Mouse (Mus musculus) forebrain, embryonic 15.5 days (tissue): ENCODE data around the gene Pde3a. TPM values are rescaled to one million over a fixed set of nuclear protein-coding genes. Genes with fewer than 3 reads are reported as not detected.
"Not testable (repeated sequence)": the region's sequence is repeated elsewhere in the genome, so short reads cannot be mapped to it uniquely, and the experiment has no call there.

Experiments used
- ATAC-seq: fragments of 200-750 bp; cut with Nextera tagmentation; replicated peaks from 2 replicates; pipeline ENCODE4 v1.8.0; 2017; ENCODE audit warnings: mild to moderate bottlenecking, moderate TSS enrichment, moderate library complexity
- H3K27ac ChIP-seq: fragments of 300-500 bp; sonication (generic); replicated peaks from 2 replicates; pipeline ENCODE4 v1.5.1; 2015; ENCODE audit warnings: mild to moderate bottlenecking, inconsistent platforms
- H3K27me3 ChIP-seq: fragments of 300-500 bp; sonication (generic); 2 replicates; pipeline ENCODE4 v1.6.1; 2015; ENCODE audit warnings: inconsistent platforms
- H3K36me3 ChIP-seq: fragments of 300-500 bp; sonication (generic); 2 replicates; pipeline ENCODE4 v1.6.1; 2015; ENCODE audit warnings: mild to moderate bottlenecking, inconsistent platforms
- H3K4me1 ChIP-seq: fragments of 300-500 bp; sonication (generic); 2 replicates; pipeline ENCODE4 v1.6.1; 2015; ENCODE audit warnings: inconsistent platforms
- H3K4me2 ChIP-seq: fragments of 300-500 bp; sonication (generic); replicated peaks from 2 replicates; pipeline ENCODE4 v1.6.1; 2015; ENCODE audit warnings: mild to moderate bottlenecking, inconsistent platforms
- H3K4me3 ChIP-seq: fragments of 300-500 bp; sonication (generic); 2 replicates; pipeline ENCODE4 v1.5.1; 2015; ENCODE audit warnings: mild to moderate bottlenecking, inconsistent platforms
- H3K9ac ChIP-seq: fragments of 300-500 bp; sonication (generic); replicated peaks from 2 replicates; pipeline ENCODE4 v1.6.1; 2015; ENCODE audit warnings: mild to moderate bottlenecking, inconsistent platforms
- H3K9me3 ChIP-seq: fragments of 300-500 bp; sonication (generic); 2 replicates; pipeline ENCODE4 v1.6.1; 2016; ENCODE audit warnings: inconsistent platforms
- WGBS: fragments of 180-500 bp; shearing (Covaris S2); methylation state at CpG from one replicate; pipeline ENCODE4 v1.1.7; 2015; ENCODE audit warnings: mixed read lengths; 5-methylcytosine and 5-hydroxymethylcytosine counted together
- polyA plus RNA-seq: library from polyadenylated mRNA; unstranded; fragments of >200 nt; fragmentation: Nextera tagmentation; extraction: Ambion mirVana; gene quantifications from 2 replicates; pipeline ENCODE4 v1.2.1, GENCODE M21; 2015

The Pde3a gene
- polyA plus RNA-seq, 1 experiment from 2014 or later = 1.7 TPM

DNA sequence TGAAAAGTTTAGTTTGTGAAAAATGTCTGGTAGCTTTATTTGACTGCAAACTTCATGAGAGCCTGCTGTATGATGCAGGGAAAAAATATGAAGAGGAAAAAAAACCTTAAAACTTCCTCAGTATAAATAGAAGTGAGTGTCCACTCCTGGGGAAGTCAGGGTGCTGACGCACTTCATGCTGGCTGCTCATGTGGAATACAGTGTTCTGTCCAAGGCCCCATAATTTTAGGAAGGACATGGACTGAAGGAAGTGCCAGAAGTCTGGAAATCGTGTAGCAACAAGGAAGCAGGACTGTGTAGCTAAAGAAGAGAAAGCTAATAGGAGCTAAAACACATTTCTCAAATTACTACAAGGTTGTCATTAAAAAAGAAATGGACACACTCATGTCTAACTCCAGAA is 59.4 kb downstream of the Pde3a start:
- Histone ChIP-seq H3K9ac (no peak overlapping the region), H3K4me3 (no peak overlapping the region), H3K27ac (no peak overlapping the region), H3K4me2 (no peak overlapping the region), H3K27me3 (no peaks in the 10 kb centered on the region), H3K4me1 (no peaks in the 10 kb centered on the region), H3K36me3 (no peaks in the 10 kb centered on the region), H3K9me3 (no peaks in the 10 kb centered on the region)
- 83% methylated on average over 2 of the region's 2 CpGs for WGBS
- no peak for ATAC-seq

DNA sequence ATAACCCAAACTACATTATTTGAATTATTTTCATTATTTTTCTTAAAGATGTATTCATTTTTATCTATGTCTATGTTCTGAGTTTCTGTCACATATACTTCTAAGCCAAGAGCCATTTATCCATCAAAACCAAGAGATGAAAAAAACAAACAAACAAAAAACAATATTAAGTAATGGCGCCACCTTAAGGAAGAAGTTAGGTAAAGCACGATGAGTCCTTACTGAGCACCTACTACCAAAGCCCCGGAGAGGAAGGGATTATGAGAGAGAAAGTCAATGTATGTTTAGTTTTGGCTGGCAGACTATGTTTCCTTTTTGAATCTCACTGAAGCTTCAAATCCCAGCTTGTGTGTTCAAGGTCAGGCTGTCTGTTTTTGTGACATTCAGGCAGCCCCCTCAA is 60.8 kb downstream of the Pde3a start:
- Histone ChIP-seq H3K9me3 (no peaks in the 10 kb centered on the region), H3K4me2 (no peak overlapping the region), H3K27me3 (no peaks in the 10 kb centered on the region), H3K9ac (no peak overlapping the region), H3K4me1 (no peaks in the 10 kb centered on the region), H3K27ac (no peak overlapping the region), H3K4me3 (no peak overlapping the region), H3K36me3 (no peaks in the 10 kb centered on the region)
- ATAC-seq = no peak
- WGBS = 30% methylated on average over 3 of the region's 3 CpGs

- H3K4me1 ChIP-seq = no peaks in the 10 kb centered on the region
- H3K27ac ChIP-seq = no peak overlapping the region
- no peak for ATAC-seq
- H3K9ac ChIP-seq = no peak overlapping the region
- WGBS = 63% methylated on average over 6 of the region's 6 CpGs
- no peaks in the 10 kb centered on the region for H3K36me3 ChIP-seq
- no peak overlapping the region for H3K4me3 ChIP-seq
- H3K4me2 ChIP-seq = no peak overlapping the region
- H3K27me3 ChIP-seq = no peaks in the 10 kb centered on the region
- no peaks in the 10 kb centered on the region for H3K9me3 ChIP-seq
These were observed 61.3 kb downstream of the Pde3a start for GRCm38 (mm10) chr6:141310351-141310750.

- ATAC-seq = no peak
- Histone ChIP-seq H3K27ac (no peak overlapping the region), H3K4me1 (no peaks in the 10 kb centered on the region), H3K36me3 (no peaks in the 10 kb centered on the region), H3K4me3 (no peak overlapping the region), H3K9ac (no peak overlapping the region), H3K4me2 (no peak overlapping the region), H3K27me3 (no peaks in the 10 kb centered on the region), H3K9me3 (no peaks in the 10 kb centered on the region)
- WGBS = 91% methylated on average over 6 of the region's 6 CpGs
These were observed 62.5 kb downstream of the Pde3a start for GRCm38 (mm10) chr6:141311615-141312014.

- Histone ChIP-seq H3K4me3 (no peak overlapping the region), H3K4me2 (no peak overlapping the region), H3K4me1 (no peaks in the 10 kb centered on the region), H3K27ac (no peak overlapping the region), H3K9ac (no peak overlapping the region), H3K27me3 (no peaks in the 10 kb centered on the region), H3K9me3 (no peaks in the 10 kb centered on the region), H3K36me3 (no peaks in the 10 kb centered on the region)
- no peak for ATAC-seq
- 84% methylated on average over 4 of the region's 4 CpGs for WGBS
These were observed 64.0 kb downstream of the Pde3a start for GRCm38 (mm10) chr6:141313112-141313511.

DNA sequence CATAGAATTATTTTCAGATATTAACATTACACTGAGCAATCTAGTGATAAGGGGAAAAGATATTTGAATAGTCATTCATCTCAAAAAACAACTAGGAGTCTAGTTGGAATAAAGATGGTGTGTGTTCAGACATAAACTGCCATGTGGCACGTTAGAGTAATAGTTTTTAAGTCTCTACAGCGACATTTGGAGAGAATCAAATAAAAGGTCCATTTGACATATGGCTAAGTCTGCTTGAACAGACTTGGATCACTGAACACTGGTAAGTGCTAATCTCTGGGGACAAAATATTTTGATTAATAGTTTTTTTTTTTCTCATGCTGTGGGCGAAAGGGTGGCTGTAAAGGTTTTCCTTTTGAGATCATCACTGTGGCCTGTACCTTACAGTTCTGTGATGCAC is 69.4 kb downstream of the Pde3a start:
- Histone ChIP-seq H3K9ac (no peak overlapping the region), H3K4me3 (no peak overlapping the region), H3K36me3 (no peaks in the 10 kb centered on the region), H3K9me3 (no peaks in the 10 kb centered on the region), H3K27me3 (no peaks in the 10 kb centered on the region), H3K4me1 (no peaks in the 10 kb centered on the region), H3K4me2 (no peak overlapping the region), H3K27ac (no peak overlapping the region)
- ATAC-seq = no peak
- WGBS = 52% methylated on average over 3 of the region's 3 CpGs

DNA sequence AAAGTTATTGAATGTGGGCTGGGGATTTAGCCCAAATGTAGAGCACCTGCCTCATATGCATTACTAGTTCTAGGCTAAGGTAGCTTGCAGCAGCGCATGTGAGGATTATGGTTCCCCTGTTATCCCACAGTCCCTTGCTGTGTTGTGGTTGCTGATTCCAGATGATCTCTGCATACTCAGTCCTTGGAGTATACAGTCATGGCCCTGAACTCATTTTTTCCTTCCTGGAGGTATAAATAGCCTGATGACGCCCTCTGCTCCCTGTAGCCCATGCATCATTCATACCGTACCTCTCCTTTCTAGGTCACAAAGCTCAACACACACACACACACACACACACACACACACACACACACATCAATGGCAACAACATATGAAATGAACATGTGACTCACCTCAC is 72.2 kb downstream of the Pde3a start:
- Histone ChIP-seq H3K9ac (no peak overlapping the region), H3K36me3 (no peaks in the 10 kb centered on the region), H3K9me3 (no peaks in the 10 kb centered on the region), H3K4me3 (no peak overlapping the region), H3K4me1 (no peaks in the 10 kb centered on the region), H3K27ac (no peak overlapping the region), H3K4me2 (no peak overlapping the region), H3K27me3 (no peaks in the 10 kb centered on the region)
- WGBS = 98% methylated on average over 3 of the region's 3 CpGs
- ATAC-seq = no peak

DNA sequence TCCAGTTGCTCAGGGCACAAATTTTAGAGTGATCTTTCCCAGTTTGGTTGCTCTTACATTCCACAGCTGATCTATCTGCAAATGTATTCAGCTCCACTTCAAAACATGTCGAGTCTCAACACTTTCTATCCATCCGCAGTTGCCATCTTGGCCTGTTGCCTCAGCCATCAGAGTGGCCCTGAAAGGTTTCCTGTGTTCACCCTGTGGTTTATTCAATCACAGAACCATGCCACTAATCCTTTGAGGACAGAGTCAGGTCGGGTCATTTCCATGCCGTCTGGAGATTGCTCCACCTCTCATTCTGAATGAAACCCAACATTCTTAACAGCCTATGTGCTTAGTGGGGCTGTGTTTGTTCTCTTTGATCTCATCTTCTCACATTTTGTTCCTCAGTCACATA is 73.9 kb downstream of the Pde3a start:
- Histone ChIP-seq H3K4me1 (no peaks in the 10 kb centered on the region), H3K27me3 (no peaks in the 10 kb centered on the region), H3K4me3 (no peak overlapping the region), H3K9me3 (no peaks in the 10 kb centered on the region), H3K9ac (no peak overlapping the region), H3K4me2 (no peak overlapping the region), H3K36me3 (no peaks in the 10 kb centered on the region), H3K27ac (no peak overlapping the region)
- WGBS = 52% methylated on average over 4 of the region's 4 CpGs
- ATAC-seq = no peak

DNA sequence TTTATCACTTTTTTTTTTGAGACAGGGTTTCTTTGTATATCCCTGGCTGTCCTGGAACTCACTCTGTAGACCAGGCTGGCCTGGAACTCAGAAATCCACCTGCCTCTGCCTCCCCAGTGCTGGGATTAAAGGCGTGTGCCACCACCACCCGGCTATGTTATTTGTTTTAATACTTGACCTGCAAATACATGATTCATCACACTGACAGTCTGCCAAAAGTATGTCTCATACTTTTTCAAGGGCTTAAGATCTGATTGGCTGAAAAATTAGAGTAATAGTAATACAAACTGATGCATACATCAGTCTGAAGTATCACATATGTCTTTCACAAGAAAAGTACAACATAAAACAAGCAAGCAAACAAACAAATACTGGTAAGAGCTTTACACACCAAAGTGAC is 78.1 kb downstream of the Pde3a start:
- H3K9me3 ChIP-seq, H3K27me3 ChIP-seq, H3K27ac ChIP-seq, H3K4me1 ChIP-seq, H3K4me2 ChIP-seq, H3K9ac ChIP-seq, H3K4me3 ChIP-seq, ATAC-seq, H3K36me3 ChIP-seq: not testable (repeated sequence)
- 94% methylated on average over 2 of the region's 2 CpGs for WGBS

- H3K27ac ChIP-seq = no peak overlapping the region
- H3K9ac ChIP-seq = no peak overlapping the region
- no peaks in the 10 kb centered on the region for H3K9me3 ChIP-seq
- WGBS = 90% methylated on average over 3 of the region's 3 CpGs
- no peak for ATAC-seq
- H3K36me3 ChIP-seq = no peaks in the 10 kb centered on the region
- H3K27me3 ChIP-seq = no peaks in the 10 kb centered on the region
- no peak overlapping the region for H3K4me3 ChIP-seq
- no peak overlapping the region for H3K4me2 ChIP-seq
- no peaks in the 10 kb centered on the region for H3K4me1 ChIP-seq
These were observed 79.0 kb downstream of the Pde3a start for GRCm38 (mm10) chr6:141328071-141328470.

- Histone ChIP-seq H3K4me2 (no peak overlapping the region), H3K4me1 (no peaks in the 10 kb centered on the region), H3K9me3 (no peaks in the 10 kb centered on the region), H3K27ac (no peak overlapping the region), H3K36me3 (no peaks in the 10 kb centered on the region), H3K27me3 (no peaks in the 10 kb centered on the region), H3K4me3 (no peak overlapping the region), H3K9ac (no peak overlapping the region)
- WGBS = 48% methylated on average over 2 of the region's 2 CpGs
- no peak for ATAC-seq
These were observed 82.4 kb downstream of the Pde3a start for GRCm38 (mm10) chr6:141331464-141331863.

DNA sequence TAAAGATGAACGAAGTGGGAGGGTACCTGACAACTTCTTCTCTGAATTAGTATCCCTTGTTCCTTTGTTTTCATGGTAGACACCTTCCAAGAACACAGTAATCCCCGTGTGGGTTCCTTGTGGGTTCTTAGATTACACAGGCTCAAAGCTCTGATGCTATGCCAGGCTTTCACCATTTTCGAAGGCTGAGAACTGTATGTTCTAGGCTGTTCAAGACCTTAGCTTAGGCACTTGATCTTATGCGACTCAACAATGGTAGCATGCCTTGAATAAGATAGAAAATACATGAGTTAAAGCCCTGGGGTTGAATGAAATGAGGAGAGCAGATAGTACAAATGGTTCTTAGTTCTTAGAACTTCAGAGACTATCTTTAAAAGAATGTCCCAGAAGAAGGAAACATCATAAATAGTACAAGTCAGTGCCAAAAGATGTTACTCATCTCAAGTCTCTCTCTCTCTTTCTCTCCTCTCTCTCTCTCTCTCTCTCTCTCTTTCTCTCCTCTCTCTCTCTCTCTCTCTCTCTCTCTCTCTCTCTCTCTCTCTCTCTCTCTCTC is 83.6 kb downstream of the Pde3a start:
- H3K9me3 ChIP-seq = no peaks in the 10 kb centered on the region

GRCm38 (mm10) chr6:141333245-141333644 is 84.2 kb downstream of the Pde3a start:
- H3K4me1 ChIP-seq = no peaks in the 10 kb centered on the region
- 62% methylated on average over 3 of the region's 3 CpGs for WGBS
- no peak for ATAC-seq

More for the DNA sequence above, 83.6 kb downstream of the Pde3a start:
- WGBS = 81% methylated on average over 4 of the region's 4 CpGs
- no peak overlapping the region for H3K27ac ChIP-seq
- H3K4me3 ChIP-seq = no peak overlapping the region
- no peak overlapping the region for H3K4me2 ChIP-seq
- no peaks in the 10 kb centered on the region for H3K27me3 ChIP-seq
- H3K36me3 ChIP-seq = no peaks in the 10 kb centered on the region
- H3K4me1 ChIP-seq = no peaks in the 10 kb centered on the region
- no peak for ATAC-seq
- H3K9ac ChIP-seq = no peak overlapping the region

More at GRCm38 (mm10) chr6:141333245-141333644, 84.2 kb downstream of the Pde3a start:
- H3K9me3 ChIP-seq = no peaks in the 10 kb centered on the region
- H3K4me3 ChIP-seq = no peak overlapping the region
- H3K27me3 ChIP-seq = no peaks in the 10 kb centered on the region
- no peak overlapping the region for H3K4me2 ChIP-seq
- no peaks in the 10 kb centered on the region for H3K36me3 ChIP-seq
- H3K9ac ChIP-seq = no peak overlapping the region
- no peak overlapping the region for H3K27ac ChIP-seq
